Mouse (Mus musculus) G1E (cell line): ENCODE measurements around the gene Myo1d. TPM values are rescaled to one million over a fixed set of nuclear protein-coding genes. Genes with fewer than 3 reads are reported as not detected.

ENCODE experiments used
- ATAC-seq: 2 replicates; pipeline ENCODE4 v1.8.0; 2016; ENCODE audit warnings: mild to moderate bottlenecking; ENCODE audit not compliant: insufficient number of reproducible peaks, poor library complexity, low FRiP score, severe bottlenecking; ENCODE audit errors: extremely low read depth
- DNase-seq: peaks from one replicate; pipeline ENCODE4 v3.0.0; 2012; ENCODE audit warnings: low spot score
- H3K27me3 ChIP-seq: 2 replicates; pipeline ENCODE4 v1.6.1; 2012; ENCODE audit warnings: mild to moderate bottlenecking, low read length, inconsistent platforms; ENCODE audit not compliant: insufficient read depth
- H3K36me3 ChIP-seq: replicated peaks from 2 replicates; pipeline ENCODE3; 2012; ENCODE audit warnings: mild to moderate bottlenecking, inconsistent platforms
- H3K4me1 ChIP-seq: 2 replicates; pipeline ENCODE4 v1.6.1; 2012; ENCODE audit warnings: low read depth, low read length, inconsistent platforms, mixed read lengths; ENCODE audit not compliant: insufficient read depth
- H3K4me3 ChIP-seq: 2 replicates; pipeline ENCODE4 v1.5.1; 2012; ENCODE audit warnings: low read depth, mild to moderate bottlenecking, inconsistent platforms, low read length, moderate library complexity, mixed read lengths
- H3K9me3 ChIP-seq: replicated peaks from 2 replicates; pipeline ENCODE4 v1.6.1; 2012; ENCODE audit warnings: inconsistent platforms
- CTCF ChIP-seq: IDR thresholded peaks from 2 replicates; pipeline ENCODE4 v1.5.1; 2012; ENCODE audit warnings: low read depth, low read length, inconsistent platforms, mixed read lengths
- GATA1 ChIP-seq: IDR thresholded peaks from 2 replicates; pipeline ENCODE4 v1.6.1; 2012; ENCODE audit warnings: borderline replicate concordance, low read length, inconsistent platforms, mixed read lengths
- GATA2 ChIP-seq: IDR thresholded peaks from 2 replicates; pipeline ENCODE4 v1.6.1; 2012; ENCODE audit warnings: low read depth, low read length, inconsistent platforms, borderline replicate concordance
- POLR2AphosphoS5 ChIP-seq: IDR thresholded peaks from 2 replicates; pipeline ENCODE4 v1.6.1; 2012; ENCODE audit warnings: low read depth, low read length, inconsistent platforms; ENCODE audit not compliant: insufficient replicate concordance
- TAL1 ChIP-seq: conservative IDR thresholded peaks from 2 replicates; pipeline ENCODE4 v1.6.1; 2012; ENCODE audit warnings: low read depth, low read length, inconsistent platforms, mixed read lengths
- polyA plus RNA-seq: library from polyadenylated mRNA; stranded (reverse); fragments of >175 nt; gene quantifications from 2 replicates; pipeline ENCODE4 v1.2.3, GENCODE M21; 2012
- total RNA-seq, 2 experiments: library from RNA; stranded (forward) in 1 of 2; stranded (reverse) in 1 of 2; fragments of 200-1000 nt in 1 of 2; fragments of >200 nt in 1 of 2; fragmentation: Nextera tagmentation in 1 of 2; gene quantifications; 2 replicates each; pipeline ENCODE4 v1.2.3; 2014 to 2017

Gene Myo1d
- total and polyA plus RNA-seq, 3 experiments: not detected

GRCm38 (mm10) chr11:80614949-80615725 lies 164.7 kb downstream of the Myo1d start:
- ATAC-seq (no peak), DNase-seq (no peak)
- TF ChIP-seq GATA2 (no peak), GATA1 (no peak), POLR2AphosphoS5 (no peak)
- no peaks in the 10 kb centered on the region for H3K27me3 ChIP-seq
- H3K4me3 ChIP-seq: no peak overlapping the region
- H3K36me3 ChIP-seq: no peaks in the 10 kb centered on the region
- no peaks in the 10 kb centered on the region for H3K4me1 ChIP-seq
- no peaks in the 10 kb centered on the region for H3K9me3 ChIP-seq

GRCm38 (mm10) chr11:80614418-80614817 lies 165.4 kb downstream of the Myo1d start:
- DNase-seq (no peak), ATAC-seq (no peak)
- no peaks in the 10 kb centered on the region for H3K27me3 ChIP-seq

GRCm38 (mm10) chr11:80613534-80613933 lies 166.3 kb downstream of the Myo1d start:
- ATAC-seq: no peak
- no peaks in the 10 kb centered on the region for H3K36me3 ChIP-seq
- no peak overlapping the region for H3K4me3 ChIP-seq
- TF ChIP-seq TAL1 (no peak), POLR2AphosphoS5 (no peak), CTCF (no peak)
- H3K27me3 ChIP-seq: no peaks in the 10 kb centered on the region
- no peaks in the 10 kb centered on the region for H3K9me3 ChIP-seq
- no peaks in the 10 kb centered on the region for H3K4me1 ChIP-seq
- peak; percentile 3 for DNase-seq

More at GRCm38 (mm10) chr11:80614418-80614817, 165.4 kb downstream of the Myo1d start:
- H3K4me1 ChIP-seq: no peaks in the 10 kb centered on the region
- no peak overlapping the region for H3K4me3 ChIP-seq
- H3K9me3 ChIP-seq: no peaks in the 10 kb centered on the region
- H3K36me3 ChIP-seq: no peaks in the 10 kb centered on the region
- no peak for TF ChIP-seq POLR2AphosphoS5
- no peak for TF ChIP-seq GATA1
- TF ChIP-seq CTCF: no peak
- no peak for TF ChIP-seq TAL1
- no peak for TF ChIP-seq GATA2

GRCm38 (mm10) chr11:80602707-80603441 lies 177.0 kb downstream of the Myo1d start:
- TF ChIP-seq CTCF (no peak), GATA2 (no peak), POLR2AphosphoS5 (no peak), GATA1 (no peak), TAL1 (no peak)
- Histone ChIP-seq H3K36me3 (no peaks in the 10 kb centered on the region), H3K4me3 (no peak overlapping the region), H3K4me1 (no peaks in the 10 kb centered on the region), H3K27me3 (no peaks in the 10 kb centered on the region), H3K9me3 (no peaks in the 10 kb centered on the region)
- DNase-seq (no peak), ATAC-seq (no peak)

- Histone ChIP-seq H3K4me3 (no peak overlapping the region), H3K4me1 (no peaks in the 10 kb centered on the region), H3K9me3 (no peaks in the 10 kb centered on the region), H3K36me3 (no peaks in the 10 kb centered on the region), H3K27me3 (no peaks in the 10 kb centered on the region)
- ATAC-seq: no peak
- TF ChIP-seq TAL1 (no peak), GATA2 (no peak), GATA1 (no peak), POLR2AphosphoS5 (no peak), CTCF (no peak)
- DNase-seq: no peak
Observed at GRCm38 (mm10) chr11:80602041-80602458, 177.8 kb downstream of the Myo1d start.

DNA sequence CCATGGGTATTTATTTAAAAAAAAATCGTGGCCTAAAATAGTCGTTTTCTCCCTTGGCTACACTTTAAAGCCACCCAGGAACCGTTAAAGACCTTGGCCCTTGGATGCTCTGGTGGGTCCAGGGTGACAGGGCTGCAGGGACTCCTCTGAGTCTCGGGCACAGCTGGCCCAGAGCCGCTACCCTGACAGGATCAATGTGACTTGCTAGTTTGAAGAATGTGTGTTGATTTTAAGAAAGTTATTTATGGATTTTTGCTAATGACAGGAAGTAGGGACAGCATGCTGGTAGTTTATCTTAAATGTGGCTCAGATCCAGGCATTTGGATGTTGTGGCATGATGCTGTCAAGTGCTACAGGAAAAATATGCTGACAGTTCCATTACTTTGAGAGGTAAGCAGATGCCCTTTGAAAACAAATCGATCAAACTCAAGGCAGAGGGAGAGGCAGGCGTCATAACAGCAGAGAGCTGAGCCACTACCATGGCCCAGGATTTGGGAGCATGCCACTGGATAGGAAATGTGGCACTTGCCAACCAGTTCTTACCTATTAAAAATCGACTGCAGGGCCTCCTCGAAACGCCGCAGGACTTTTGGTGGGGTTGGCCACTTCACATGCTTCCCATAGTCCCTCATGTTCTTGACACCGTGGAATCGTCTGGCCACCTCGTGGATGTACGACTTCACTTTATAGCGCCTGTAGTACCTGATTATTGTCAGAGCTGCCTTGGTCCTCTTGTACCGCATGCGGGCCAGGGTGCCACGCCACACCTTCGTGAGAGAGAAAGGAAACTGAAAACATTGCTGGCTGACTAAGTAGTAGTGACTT lies 178.6 kb downstream of the Myo1d start:
- Histone ChIP-seq H3K4me1 (no peaks in the 10 kb centered on the region), H3K36me3 (no peaks in the 10 kb centered on the region), H3K4me3 (no peak overlapping the region), H3K9me3 (no peaks in the 10 kb centered on the region), H3K27me3 (no peaks in the 10 kb centered on the region)
- no peak for TF ChIP-seq TAL1
- TF ChIP-seq POLR2AphosphoS5: no peak
- TF ChIP-seq GATA1: no peak
- TF ChIP-seq GATA2: no peak
- DNase-seq: no peak
- ATAC-seq: no peak
